Mouse (Mus musculus) central nervous system, embryonic 18 days (tissue): ENCODE data around the gene Krt17. TPM values are rescaled to one million over a fixed set of nuclear protein-coding genes. Genes with fewer than 3 reads are reported as not detected.

ENCODE experiments used
- polyA plus RNA-seq: library from polyadenylated mRNA; depleted of rRNA; stranded (reverse); fragments of >200 nt; gene quantifications from 2 replicates; pipeline ENCODE4 v1.2.3, GENCODE M21; 2012; rRNA removed

The Krt17 gene
- polyA plus RNA-seq = 0.47 and 2.3 TPM in 2 replicates

GRCm38 (mm10) chr11:100260514-100261234 lies at the start of gene Krt17:
Krt17 (minus strand) TSS chr11:100261029.

GRCm38 (mm10) chr11:100269821-100270332 lies 9.0 kb upstream of the Krt17 start, which contains the start of gene Krt42:
Krt42 (minus strand) TSS chr11:100269871.

GRCm38 (mm10) chr11:100248852-100249465 lies 11.9 kb downstream of the Krt17 start, which contains the start of gene Krt16:
Krt16 (minus strand) TSS chr11:100248902.

GRCm38 (mm10) chr11:100207498-100207897 lies 53.3 kb downstream of the Krt17 start, which contains the start of gene Krt14:
Krt14 (minus strand) TSS chr11:100207548.

Other genes with a start within 250 kb of the Krt17 start
- gene Krt33a, start 244.8 kb downstream of the Krt17 start, polyA plus RNA-seq = 0.04 TPM in 1 of 2 replicates, not detected in the other
- gene Krt33b, start 231.2 kb downstream of the Krt17 start, polyA plus RNA-seq = 0.11 TPM in 1 of 2 replicates, not detected in the other
- gene Krt34, start 219.5 kb downstream of the Krt17 start, polyA plus RNA-seq = not detected in 2 replicates
- gene Krt31, start 210.5 kb downstream of the Krt17 start, polyA plus RNA-seq = not detected in 2 replicates
- gene Krt32, start 172.8 kb downstream of the Krt17 start, polyA plus RNA-seq = 0.08 TPM in 1 of 2 replicates, not detected in the other
- gene Krt35, start 164.8 kb downstream of the Krt17 start, polyA plus RNA-seq = not detected in 2 replicates
- 0.04 TPM in 1 of 2 replicates, not detected in the other for gene Krt36, start 155.4 kb downstream of the Krt17 start, polyA plus RNA-seq
- gene Krt13, start 139.5 kb downstream of the Krt17 start, polyA plus RNA-seq = 0.03 and 5.1 TPM in 2 replicates
- gene Krt15, start 125.1 kb downstream of the Krt17 start, polyA plus RNA-seq = 0.32 and 9.2 TPM in 2 replicates
- 5.8 and 82.5 TPM in 2 replicates for gene Krt19, start 112.4 kb downstream of the Krt17 start, polyA plus RNA-seq
- gene Krt9, start 67.8 kb downstream of the Krt17 start, polyA plus RNA-seq = 0.12 and 0.16 TPM in 2 replicates
- gene Krt14, start 53.5 kb downstream of the Krt17 start, polyA plus RNA-seq = 0.53 and 25.9 TPM in 2 replicates
- gene Krt16, start 12.1 kb downstream of the Krt17 start, polyA plus RNA-seq = 0.05 and 5.7 TPM in 2 replicates
- gene Krt42, start 8.8 kb upstream of the Krt17 start, polyA plus RNA-seq = 0.08 TPM in 1 of 2 replicates, not detected in the other
- 346 and 359 TPM in 2 replicates for gene Eif1, start 58.9 kb upstream of the Krt17 start, polyA plus RNA-seq
- 0.16 and 0.25 TPM in 2 replicates for gene Gast, start 73.4 kb upstream of the Krt17 start, polyA plus RNA-seq
- 272 and 284 TPM in 2 replicates for gene Hap1, start 95.1 kb upstream of the Krt17 start, polyA plus RNA-seq
- gene Jup, start 136.7 kb upstream of the Krt17 start, polyA plus RNA-seq = 57.0 and 66.3 TPM in 2 replicates
- gene P3h4, start 153.8 kb upstream of the Krt17 start, polyA plus RNA-seq = 18.6 and 21.5 TPM in 2 replicates
- 15.9 and 24.1 TPM in 2 replicates for gene Fkbp10, start 154.7 kb upstream of the Krt17 start, polyA plus RNA-seq
- gene Nt5c3b, start 180.8 kb upstream of the Krt17 start, polyA plus RNA-seq = 119 and 121 TPM in 2 replicates
- gene Klhl10, start 180.9 kb upstream of the Krt17 start, polyA plus RNA-seq = 1.2 and 1.4 TPM in 2 replicates
- gene Klhl11, start 211.7 kb upstream of the Krt17 start, polyA plus RNA-seq = 7.3 and 7.7 TPM in 2 replicates